Mouse (Mus musculus): Measurements from ENCODE around the gene Slc25a13.

Gene Slc25a13

GRCm38 (mm10) chr6:6216507-6217285, at the start of gene Slc25a13:
Slc25a13 (minus strand) TSS chr6:6217173.
- DNase-seq (ENCODE audit: extremely low spot score, low spot score), result peak; percentile 84

GRCm38 (mm10) chr6:6265761-6266160, 48.8 kb upstream of the Slc25a13 start:
- DNase-seq (ENCODE audit: extremely low spot score, low spot score), result no peak

- no peak for DNase-seq (ENCODE audit: extremely low spot score, low spot score)
Observed at GRCm38 (mm10) chr6:6263293-6263911, 46.4 kb upstream of the Slc25a13 start.

- no peak for DNase-seq (ENCODE audit: extremely low spot score, low spot score)
Observed at GRCm38 (mm10) chr6:6260917-6261316, 43.9 kb upstream of the Slc25a13 start.

GRCm38 (mm10) chr6:6248500-6248899, 31.5 kb upstream of the Slc25a13 start:
- no peak for DNase-seq (ENCODE audit: extremely low spot score, low spot score)

- no peak for DNase-seq (ENCODE audit: extremely low spot score, low spot score)
Observed at GRCm38 (mm10) chr6:6243828-6244227, 26.9 kb upstream of the Slc25a13 start.

GRCm38 (mm10) chr6:6242114-6242513, 25.1 kb upstream of the Slc25a13 start:
- no peak for DNase-seq (ENCODE audit: extremely low spot score, low spot score)

GRCm38 (mm10) chr6:6236788-6237298, 19.9 kb upstream of the Slc25a13 start:
- no peak for DNase-seq (ENCODE audit: extremely low spot score, low spot score)

- DNase-seq (ENCODE audit: extremely low spot score, low spot score), result no peak
Observed at GRCm38 (mm10) chr6:6230262-6230661, 13.3 kb upstream of the Slc25a13 start.

GRCm38 (mm10) chr6:6222721-6223120, 5.7 kb upstream of the Slc25a13 start:
- DNase-seq (ENCODE audit: extremely low spot score, low spot score), result no peak

GRCm38 (mm10) chr6:6220574-6220973, 3.6 kb upstream of the Slc25a13 start:
- no peak for DNase-seq (ENCODE audit: extremely low spot score, low spot score)

- no peak for DNase-seq (ENCODE audit: extremely low spot score, low spot score)
Observed at GRCm38 (mm10) chr6:6219661-6220370, 2.8 kb upstream of the Slc25a13 start.

- no peak for DNase-seq (ENCODE audit: extremely low spot score, low spot score)
Observed at GRCm38 (mm10) chr6:6217286-6217625, 283 bp upstream of the Slc25a13 start.

- DNase-seq (ENCODE audit: extremely low spot score, low spot score), result no peak
Observed at GRCm38 (mm10) chr6:6216120-6216506, 860 bp downstream of the Slc25a13 start.

- DNase-seq (ENCODE audit: extremely low spot score, low spot score), result no peak
Observed at GRCm38 (mm10) chr6:6212360-6213310, 4.3 kb downstream of the Slc25a13 start.

- DNase-seq (ENCODE audit: extremely low spot score, low spot score), result no peak
Observed at GRCm38 (mm10) chr6:6211958-6212357, 5.0 kb downstream of the Slc25a13 start.

- no peak for DNase-seq (ENCODE audit: extremely low spot score, low spot score)
Observed at GRCm38 (mm10) chr6:6210637-6211036, 6.3 kb downstream of the Slc25a13 start.

- DNase-seq (ENCODE audit: extremely low spot score, low spot score), result no peak
Observed at GRCm38 (mm10) chr6:6208351-6209059, 8.5 kb downstream of the Slc25a13 start.

GRCm38 (mm10) chr6:6207836-6208235, 9.1 kb downstream of the Slc25a13 start:
- DNase-seq (ENCODE audit: extremely low spot score, low spot score), result no peak

- DNase-seq (ENCODE audit: extremely low spot score, low spot score), result no peak
Observed at GRCm38 (mm10) chr6:6207395-6207794, 9.6 kb downstream of the Slc25a13 start.

Data from neural tube, embryonic 10.5 days (tissue).